Mouse (Mus musculus) forebrain, embryonic 13.5 days (tissue): Measurements from ENCODE around the gene Ndufab1. TPM values are rescaled to one million over a fixed set of nuclear protein-coding genes. Genes with fewer than 3 reads are reported as not detected.

Experiments
- ATAC-seq: fragments of 200-750 bp; cut with Nextera tagmentation; 2 replicates; pipeline ENCODE4 v1.8.0; 2017
- H3K27ac ChIP-seq: fragments of 300-500 bp; sonication (generic); 2 replicates; pipeline ENCODE4 v1.5.1; 2015; ENCODE audit warnings: inconsistent platforms, mild to moderate bottlenecking, moderate library complexity
- H3K27me3 ChIP-seq: fragments of 300-500 bp; sonication (generic); 2 replicates; pipeline ENCODE4 v1.6.1; 2015; ENCODE audit warnings: mild to moderate bottlenecking, inconsistent platforms
- H3K36me3 ChIP-seq: fragments of 300-500 bp; sonication (generic); 2 replicates; pipeline ENCODE4 v1.6.1; 2015; ENCODE audit warnings: mild to moderate bottlenecking, inconsistent platforms; ENCODE audit not compliant: poor library complexity, severe bottlenecking
- H3K4me1 ChIP-seq: fragments of 300-500 bp; sonication (generic); 2 replicates; pipeline ENCODE4 v1.6.1; 2015; ENCODE audit warnings: inconsistent platforms
- H3K4me2 ChIP-seq: fragments of 300-500 bp; sonication (generic); 2 replicates; pipeline ENCODE4 v1.6.1; 2015; ENCODE audit warnings: inconsistent platforms, mild to moderate bottlenecking, moderate library complexity
- H3K4me3 ChIP-seq: fragments of 300-500 bp; sonication (generic); 2 replicates; pipeline ENCODE4 v1.5.1; 2015; ENCODE audit warnings: mild to moderate bottlenecking, inconsistent platforms
- H3K9ac ChIP-seq: fragments of 300-500 bp; sonication (generic); 2 replicates; pipeline ENCODE4 v1.6.1; 2015; ENCODE audit warnings: mild to moderate bottlenecking, inconsistent platforms
- H3K9me3 ChIP-seq: fragments of 300-500 bp; sonication (generic); replicated peaks from 2 replicates; pipeline ENCODE4 v1.6.1; 2016; ENCODE audit warnings: inconsistent platforms
- WGBS: fragments of 180-500 bp; shearing (Covaris S2); methylation state at CpG from one replicate; pipeline ENCODE4 v1.1.7; 2015; 5-methylcytosine and 5-hydroxymethylcytosine counted together
- polyA plus RNA-seq: library from polyadenylated mRNA; unstranded; fragments of >200 nt; fragmentation: Nextera tagmentation; extraction: Ambion mirVana; gene quantifications from 2 replicates; pipeline ENCODE4 v1.2.1, GENCODE M21; 2015

The Ndufab1 gene
- polyA plus RNA-seq, 1 experiment from 2014 or later: 653 TPM

DNA sequence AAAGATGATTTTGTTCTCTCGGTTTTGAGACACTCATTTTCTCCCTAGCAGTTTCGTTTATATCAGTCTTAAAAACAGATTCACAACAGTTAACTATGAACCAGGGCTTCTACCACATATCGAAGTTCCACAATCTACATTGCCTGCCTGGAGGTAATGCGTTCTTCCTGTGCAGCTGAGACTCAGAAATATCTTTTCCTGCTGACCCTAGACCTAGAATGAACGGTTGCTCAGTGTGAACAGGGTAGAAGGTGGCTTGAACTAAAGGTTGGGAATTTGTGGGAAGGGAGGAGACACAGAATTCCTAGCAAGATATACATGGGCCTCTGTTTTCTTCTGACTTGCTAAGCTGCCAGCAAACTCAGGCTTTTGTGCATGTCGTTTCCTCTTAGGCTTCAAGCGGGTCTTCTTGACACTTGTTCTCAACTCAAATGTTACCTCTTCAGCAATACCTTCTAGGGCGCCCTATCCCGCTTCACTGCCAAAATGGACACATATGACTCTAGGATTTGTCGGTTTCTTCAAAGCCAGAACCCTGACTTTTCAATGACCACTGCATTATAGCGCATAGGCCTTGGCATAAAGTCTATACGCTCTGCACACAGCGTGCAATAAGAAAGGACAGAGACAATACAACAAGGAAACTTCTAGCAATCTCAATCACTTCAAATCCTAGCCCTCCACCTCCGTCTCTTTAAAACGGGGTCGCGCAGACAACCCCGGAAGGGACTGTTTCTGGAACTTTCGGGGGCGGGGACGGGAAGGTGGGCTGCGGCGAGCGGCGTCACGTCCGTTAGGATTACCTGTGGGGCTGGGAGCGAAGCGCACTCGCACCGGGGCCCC lies 35.4 kb downstream of the Ndufab1 start:
- Histone ChIP-seq H3K9me3 (no peaks in the 10 kb centered on the region), H3K27me3 (no peaks in the 10 kb centered on the region), H3K4me3 (peak overlapping the region; percentile 97), H3K4me2 (peak overlapping the region; percentile 71), H3K9ac (peak overlapping the region; percentile 95), H3K27ac (peak overlapping the region; percentile 96), H3K36me3 (peaks cover 33% of the 10 kb centered on the region), H3K4me1 (peaks cover 36% of the 10 kb centered on the region)
- 18% methylated on average over 31 of the region's 31 CpGs for WGBS
- ATAC-seq: no peak; the same call in 1 of the 2 replicates

DNA sequence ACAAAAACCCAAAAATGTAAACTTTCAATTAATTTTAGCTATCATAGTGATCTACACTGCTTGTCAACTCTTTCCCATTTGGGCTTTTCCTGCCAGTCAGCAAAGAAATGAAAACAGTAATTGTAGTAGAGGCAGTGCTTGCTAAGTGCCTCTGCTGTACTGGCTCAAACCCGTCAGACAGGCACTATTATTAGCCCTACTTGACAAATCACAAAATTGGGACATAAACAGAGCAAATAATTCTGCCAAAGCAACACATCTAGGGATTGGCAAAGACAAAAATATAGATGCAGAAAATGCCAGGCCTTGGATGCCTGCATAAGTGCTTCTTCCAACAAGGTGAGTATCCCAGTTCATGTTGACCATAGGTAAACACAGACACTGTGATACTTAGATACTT lies 36.0 kb downstream of the Ndufab1 start:
- Histone ChIP-seq H3K27ac (no peak overlapping the region), H3K4me3 (no peak overlapping the region)
- WGBS: 73% methylated on average over 1 of the region's 1 CpGs

GRCm38 (mm10) chr7:122056633-122057032 lies 45.1 kb downstream of the Ndufab1 start:
- ATAC-seq: no peak
- Histone ChIP-seq H3K27ac (no peak overlapping the region), H3K4me1 (no peaks in the 10 kb centered on the region), H3K27me3 (no peaks in the 10 kb centered on the region), H3K4me2 (no peak overlapping the region), H3K9me3 (no peaks in the 10 kb centered on the region), H3K4me3 (no peak overlapping the region), H3K36me3 (peaks cover 42% of the 10 kb centered on the region), H3K9ac (no peak overlapping the region)
- 93% methylated on average over 5 of the region's 5 CpGs for WGBS

More for the DNA sequence above, 36.0 kb downstream of the Ndufab1 start:
- no peaks in the 10 kb centered on the region for H3K27me3 ChIP-seq
- no peaks in the 10 kb centered on the region for H3K9me3 ChIP-seq
- peak overlapping the region; percentile 13; the same call in 1 of the 2 replicates for H3K9ac ChIP-seq
- peaks cover 28% of the 10 kb centered on the region for H3K36me3 ChIP-seq
- peak overlapping the region; percentile 71 for H3K4me2 ChIP-seq
- ATAC-seq: no peak
- H3K4me1 ChIP-seq: peaks cover 36% of the 10 kb centered on the region

- Histone ChIP-seq H3K9ac (no peak overlapping the region), H3K4me2 (no peak overlapping the region), H3K9me3 (no peaks in the 10 kb centered on the region), H3K36me3 (peaks cover 62% of the 10 kb centered on the region), H3K4me1 (no peaks in the 10 kb centered on the region), H3K4me3 (no peak overlapping the region), H3K27ac (no peak overlapping the region), H3K27me3 (no peaks in the 10 kb centered on the region)
- 95% methylated on average over 1 of the region's 1 CpGs for WGBS
- ATAC-seq: no peak
Measured at GRCm38 (mm10) chr7:122050834-122051233, 50.9 kb downstream of the Ndufab1 start.

DNA sequence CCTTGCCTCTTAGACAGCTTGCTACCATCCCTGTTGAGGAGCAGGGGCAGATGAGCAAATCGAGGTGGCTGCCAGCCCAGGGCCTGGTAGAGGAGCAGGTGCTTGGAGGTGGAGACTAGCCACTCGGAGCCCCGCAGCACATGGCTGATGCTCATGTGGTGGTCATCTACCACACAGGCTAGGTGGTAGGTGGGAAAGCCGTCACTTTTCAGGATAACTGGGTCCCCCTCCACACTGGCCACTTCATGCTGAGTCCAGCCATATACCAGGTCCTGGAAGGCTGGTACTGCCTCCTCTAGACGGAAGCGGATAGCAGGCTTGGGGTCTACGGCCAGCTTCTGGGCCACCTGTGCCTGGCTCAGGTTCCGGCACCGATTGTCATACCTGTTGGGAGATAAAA lies 53.5 kb downstream of the Ndufab1 start:
- Histone ChIP-seq H3K36me3 (peaks cover 56% of the 10 kb centered on the region), H3K4me1 (no peaks in the 10 kb centered on the region), H3K27ac (no peak overlapping the region), H3K9ac (no peak overlapping the region), H3K9me3 (no peaks in the 10 kb centered on the region), H3K4me2 (no peak overlapping the region), H3K4me3 (no peak overlapping the region), H3K27me3 (no peaks in the 10 kb centered on the region)
- no peak for ATAC-seq
- 95% methylated on average over 9 of the region's 9 CpGs for WGBS

- WGBS: 91% methylated on average over 2 of the region's 2 CpGs
- H3K9me3 ChIP-seq: no peaks in the 10 kb centered on the region
- H3K4me3 ChIP-seq: no peak overlapping the region
- no peak overlapping the region for H3K9ac ChIP-seq
- no peaks in the 10 kb centered on the region for H3K27me3 ChIP-seq
- no peak overlapping the region for H3K27ac ChIP-seq
- no peak overlapping the region for H3K4me2 ChIP-seq
- no peaks in the 10 kb centered on the region for H3K4me1 ChIP-seq
- peaks cover 55% of the 10 kb centered on the region for H3K36me3 ChIP-seq
- no peak for ATAC-seq
Measured at GRCm38 (mm10) chr7:122046813-122047212, 54.9 kb downstream of the Ndufab1 start.

DNA sequence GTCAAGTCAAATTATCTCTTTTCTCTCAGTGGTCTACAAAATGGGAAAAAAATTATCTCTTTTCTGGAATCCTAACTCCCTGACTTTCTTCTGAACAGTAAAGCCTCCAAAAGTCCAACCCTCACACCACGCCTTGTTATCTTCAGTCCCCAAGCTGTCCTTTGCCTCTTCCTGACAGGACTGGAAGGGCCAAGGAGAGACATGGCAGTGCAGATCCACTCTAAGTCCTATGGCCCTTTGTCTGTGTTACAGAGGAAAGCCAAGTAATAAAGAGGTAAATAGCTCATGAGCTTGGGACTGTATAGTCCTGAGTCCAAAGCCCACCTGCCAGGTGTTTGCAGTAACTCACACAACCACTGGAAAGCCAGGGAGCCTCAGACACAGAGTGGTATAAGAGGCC lies 56.0 kb downstream of the Ndufab1 start:
- Histone ChIP-seq H3K36me3 (peaks cover 56% of the 10 kb centered on the region), H3K27ac (no peak overlapping the region), H3K4me2 (no peak overlapping the region), H3K9ac (no peak overlapping the region), H3K4me3 (no peak overlapping the region), H3K9me3 (no peaks in the 10 kb centered on the region), H3K4me1 (no peaks in the 10 kb centered on the region), H3K27me3 (no peaks in the 10 kb centered on the region)
- 96% methylated on average over 1 of the region's 1 CpGs for WGBS
- no peak for ATAC-seq

GRCm38 (mm10) chr7:122045181-122045634 lies 56.5 kb downstream of the Ndufab1 start:
- H3K4me1 ChIP-seq: no peaks in the 10 kb centered on the region
- no peak overlapping the region for H3K27ac ChIP-seq
- no peaks in the 10 kb centered on the region for H3K27me3 ChIP-seq
- no peak overlapping the region for H3K9ac ChIP-seq
- no peak overlapping the region for H3K4me3 ChIP-seq
- 89% methylated on average over 4 of the region's 4 CpGs for WGBS
- no peak for ATAC-seq
- no peaks in the 10 kb centered on the region for H3K9me3 ChIP-seq
- H3K36me3 ChIP-seq: peaks cover 55% of the 10 kb centered on the region
- no peak overlapping the region for H3K4me2 ChIP-seq

DNA sequence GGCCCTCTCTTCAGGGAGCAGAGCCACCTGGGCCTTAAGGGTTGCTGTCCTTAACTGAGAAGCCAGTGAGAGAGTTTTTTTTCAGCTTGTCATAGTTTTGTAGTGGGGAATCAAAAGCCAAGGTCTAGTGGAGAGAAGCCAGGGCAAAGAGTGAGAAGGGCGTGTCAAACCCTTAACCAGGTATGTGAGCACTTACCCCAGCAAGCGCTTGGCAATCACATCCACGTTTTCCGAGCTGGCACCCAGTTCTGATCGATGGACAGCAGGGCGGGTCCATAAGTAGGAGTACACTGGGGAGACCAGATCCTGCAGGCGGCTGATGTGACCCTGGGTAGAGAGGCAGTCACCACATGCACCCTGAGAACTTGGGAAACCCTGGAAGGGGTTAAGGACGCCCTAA lies 57.6 kb downstream of the Ndufab1 start:
- ATAC-seq: no peak
- no peak overlapping the region for H3K4me2 ChIP-seq
- H3K36me3 ChIP-seq: peaks cover 58% of the 10 kb centered on the region
- no peak overlapping the region for H3K9ac ChIP-seq
- no peaks in the 10 kb centered on the region for H3K4me1 ChIP-seq
- no peak overlapping the region for H3K27ac ChIP-seq
- no peaks in the 10 kb centered on the region for H3K9me3 ChIP-seq
- H3K4me3 ChIP-seq: no peak overlapping the region
- WGBS: 84% methylated on average over 8 of the region's 8 CpGs
- no peaks in the 10 kb centered on the region for H3K27me3 ChIP-seq

Other genes with a start within 250 kb of the Ndufab1 start
- 0.09 TPM in 1 of 2 replicates, not detected in the other for gene Scnn1b, start 236.8 kb downstream of the Ndufab1 start, polyA plus RNA-seq
- gene Cog7, start 120.2 kb downstream of the Ndufab1 start, polyA plus RNA-seq: 18.2 and 21.2 TPM in 2 replicates
- gene Gga2, start 80.7 kb downstream of the Ndufab1 start, polyA plus RNA-seq: 54.8 and 61.2 TPM in 2 replicates
- gene Ubfd1, start 34.7 kb downstream of the Ndufab1 start, polyA plus RNA-seq: 54.6 and 58.2 TPM in 2 replicates
- gene Ears2, start 34.6 kb downstream of the Ndufab1 start, polyA plus RNA-seq: 10.9 and 12.2 TPM in 2 replicates
- 15.1 and 15.7 TPM in 2 replicates for gene Palb2, start 31.1 kb upstream of the Ndufab1 start, polyA plus RNA-seq
- 140 and 148 TPM in 2 replicates for gene Dctn5, start 31.2 kb upstream of the Ndufab1 start, polyA plus RNA-seq
- gene Plk1, start 57.6 kb upstream of the Ndufab1 start, polyA plus RNA-seq: 118 and 124 TPM in 2 replicates
- gene Ern2, start 84.3 kb upstream of the Ndufab1 start, polyA plus RNA-seq: 0.40 and 0.57 TPM in 2 replicates
- gene Chp2, start 117.6 kb upstream of the Ndufab1 start, polyA plus RNA-seq: 0.22 and 0.67 TPM in 2 replicates
- gene Prkcb, start 186.9 kb upstream of the Ndufab1 start, polyA plus RNA-seq: 22.7 and 27.4 TPM in 2 replicates